24 mouse cellular contexts compared by ENCODE assay signal in genomic region chr12:16351751-16352150, GRCm38 (mm10).
"Had no signal": no experiment of that assay in that cellular context is flagged by ENCODE, and none has a peak within 500 bp of the region (broad histone marks: within the 10 kb centered on the region; RNA-seq: fewer than 3 reads in every experiment).

No protein-coding gene starts in this region.

- DNase-seq: gastrocnemius, postnatal 14 days; heart, adult 2 months; heart, postnatal 10 days; heart, postnatal 4 days; kidney, adult 11 months; kidney, adult 2 months; kidney, adult 9 months; kidney, postnatal 14 days; kidney, postnatal 36 days; layer of hippocampus, adult 9-11 months; liver; liver, embryonic 13.5 days had no signal

- H3K4me1 ChIP-seq: heart, embryonic 10.5 days; heart, embryonic 12.5 days; hindbrain, embryonic 10.5 days; hindbrain, embryonic 13.5 days; hindbrain, embryonic 15.5 days; kidney, embryonic 15.5 days; limb, embryonic 10.5 days; limb, embryonic 12.5 days; liver, embryonic 13.5 days had no signal

- H3K4me3 ChIP-seq: heart, adult 2 months; heart, embryonic 10.5 days; heart, embryonic 12.5 days; hindbrain, embryonic 10.5 days; hindbrain, embryonic 13.5 days; hindbrain, embryonic 15.5 days; kidney, embryonic 15.5 days; left cerebral cortex, adult 2 months; limb, embryonic 10.5 days; limb, embryonic 12.5 days; liver, embryonic 13.5 days had no signal

- H3K27ac ChIP-seq: heart, adult 2 months; heart, embryonic 10.5 days; hindbrain, embryonic 10.5 days; hindbrain, embryonic 13.5 days; hindbrain, embryonic 15.5 days; hindbrain, postnatal 0 days; kidney, embryonic 15.5 days; kidney, postnatal 0 days; left cerebral cortex, adult 2 months; limb, embryonic 10.5 days; limb, embryonic 12.5 days; liver, embryonic 13.5 days had no signal

- H3K9me3 ChIP-seq: heart, embryonic 10.5 days; heart, embryonic 12.5 days; hindbrain, embryonic 10.5 days; hindbrain, embryonic 13.5 days; hindbrain, embryonic 15.5 days; limb, embryonic 10.5 days; limb, embryonic 12.5 days; liver, embryonic 13.5 days had no signal

- H3K4me2 ChIP-seq: heart, embryonic 12.5 days; hindbrain, embryonic 13.5 days; hindbrain, embryonic 15.5 days; kidney, embryonic 15.5 days; limb, embryonic 12.5 days; liver, embryonic 11.5 days; liver, embryonic 13.5 days had no signal

- H3K36me3 ChIP-seq: heart, embryonic 10.5 days; heart, embryonic 12.5 days; hindbrain, embryonic 10.5 days; hindbrain, embryonic 13.5 days; hindbrain, embryonic 15.5 days; kidney, embryonic 15.5 days; limb, embryonic 10.5 days; limb, embryonic 12.5 days; liver, embryonic 13.5 days had no signal

- H3K9ac ChIP-seq: heart, embryonic 12.5 days; hindbrain, embryonic 13.5 days; hindbrain, embryonic 15.5 days; kidney, embryonic 15.5 days; limb, embryonic 12.5 days; liver, embryonic 13.5 days had no signal

- H3K27me3 ChIP-seq: heart, embryonic 12.5 days; hindbrain, embryonic 13.5 days; hindbrain, embryonic 15.5 days; kidney, embryonic 15.5 days; limb, embryonic 12.5 days; liver, embryonic 13.5 days had no signal
